Mouse (Mus musculus) forebrain, postnatal 0 days (tissue): ENCODE measurements around the gene Col6a2. TPM values are rescaled to one million over a fixed set of nuclear protein-coding genes. Genes with fewer than 3 reads are reported as not detected.

Experiments used
- ATAC-seq: fragments of 200-750 bp; cut with Nextera tagmentation; 2 replicates; pipeline ENCODE4 v1.8.0; 2017; ENCODE audit warnings: mild to moderate bottlenecking, moderate library complexity
- DNase-seq: peaks from one replicate; pipeline ENCODE4 v3.0.0-alpha.2; 2015
- H3K27ac ChIP-seq: fragments of 300-500 bp; sonication (generic); 2 replicates; pipeline ENCODE4 v1.5.1; 2014; ENCODE audit warnings: low read depth, mild to moderate bottlenecking, antibody characterized with exemption, low read length, moderate library complexity, mixed read lengths
- H3K27me3 ChIP-seq: fragments of 300-500 bp; sonication (generic); 2 replicates; pipeline ENCODE4 v1.6.1; 2014; ENCODE audit warnings: mild to moderate bottlenecking, low read length, mixed read lengths; ENCODE audit not compliant: insufficient read depth
- H3K36me3 ChIP-seq: fragments of 300-500 bp; sonication (generic); 2 replicates; pipeline ENCODE4 v1.6.1; 2014; ENCODE audit warnings: mild to moderate bottlenecking, moderate library complexity; ENCODE audit not compliant: insufficient read depth
- H3K4me1 ChIP-seq: fragments of 300-500 bp; sonication (generic); 2 replicates; pipeline ENCODE4 v1.6.1; 2014; ENCODE audit warnings: antibody characterized with exemption; ENCODE audit not compliant: insufficient read depth
- H3K4me2 ChIP-seq: fragments of 300-500 bp; sonication (generic); 2 replicates; pipeline ENCODE4 v1.6.1; 2014; ENCODE audit warnings: low read depth, mild to moderate bottlenecking, moderate library complexity
- H3K4me3 ChIP-seq: fragments of 300-500 bp; sonication (generic); 2 replicates; pipeline ENCODE4 v1.5.1; 2014; ENCODE audit warnings: low read depth, low read length, mixed read lengths
- H3K9ac ChIP-seq: fragments of 300-500 bp; sonication (generic); 2 replicates; pipeline ENCODE4 v1.6.1; 2014; ENCODE audit warnings: mild to moderate bottlenecking
- H3K9me3 ChIP-seq: fragments of 300-500 bp; sonication (generic); 2 replicates; pipeline ENCODE4 v1.6.1; 2016; ENCODE audit warnings: low read length
- CTCF ChIP-seq: sonication (generic); IDR thresholded peaks from 2 replicates; pipeline ENCODE4 v1.5.1; 2016; ENCODE audit warnings: antibody characterized with exemption, control low read depth, low read depth
- WGBS: fragments of 180-500 bp; shearing (Covaris S2); extraction: QIAGEN DNeasy Blood & Tissue Kit; methylation state at CpG from one replicate; pipeline ENCODE4 v1.1.7; 2014; 5-methylcytosine and 5-hydroxymethylcytosine counted together
- polyA plus RNA-seq: library from polyadenylated mRNA; unstranded; fragments of >200 nt; fragmentation: Nextera tagmentation; extraction: Ambion mirVana; gene quantifications from 2 replicates; pipeline ENCODE4 v1.2.1, GENCODE M21; 2015
- total RNA-seq: library from RNA; depleted of rRNA; stranded (reverse); fragments of >200 nt; gene quantifications from 2 replicates; pipeline ENCODE4 v1.2.3, GENCODE M21; 2014; rRNA removed

Gene Col6a2
- total RNA-seq (13.5 and 21.5 TPM in 2 replicates), polyA plus RNA-seq (10.4 and 11.6 TPM in 2 replicates)

DNA sequence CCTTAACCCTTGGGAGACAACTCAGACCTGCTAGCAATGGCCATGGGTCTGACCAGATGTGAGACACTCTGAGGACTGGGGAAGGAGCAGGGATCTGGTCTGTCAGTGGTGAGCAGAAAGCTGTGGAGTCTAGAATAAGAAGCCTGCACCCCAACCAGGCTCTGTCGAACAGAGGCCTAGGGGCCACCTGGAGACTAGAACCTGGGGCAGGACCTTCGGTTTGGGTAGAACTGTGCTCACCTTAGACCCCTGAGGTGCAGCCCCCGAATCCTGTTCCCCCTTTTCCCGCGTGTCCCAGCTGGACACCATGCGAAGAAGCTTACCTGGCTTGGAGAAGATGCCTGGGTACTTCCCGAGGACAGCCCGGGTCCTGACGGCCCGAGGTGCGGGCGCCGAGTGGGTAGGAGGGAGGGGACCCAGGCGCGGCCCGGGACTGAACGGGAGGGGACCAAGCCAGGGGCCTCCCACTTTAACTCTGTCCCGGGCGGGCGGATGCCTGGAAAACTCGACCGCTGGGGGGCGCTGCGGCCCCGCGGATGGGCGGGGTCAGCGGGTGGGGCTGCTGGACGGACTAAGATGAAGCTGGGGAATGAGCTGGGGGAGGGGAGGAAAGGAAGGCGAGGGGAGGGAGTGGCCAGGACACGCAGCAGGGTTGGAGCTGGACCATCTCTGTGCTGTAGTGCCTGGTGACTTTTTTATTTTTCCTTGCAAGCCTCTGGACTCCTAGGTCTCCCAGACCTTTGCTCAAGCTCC lies at the start of gene Col6a2:
Col6a2 (minus strand) TSS at position 703 of the 753 bp plus-strand sequence.
- Histone ChIP-seq H3K9ac (no peak within 1 kb of the TSS; the same call in 1 of the 2 replicates), H3K9me3 (no peaks in the 10 kb centered on the region), H3K4me2 (peak within 1 kb of the TSS; percentile 48), H3K36me3 (no peaks in the 10 kb centered on the region), H3K27me3 (no peaks in the 10 kb centered on the region), H3K4me1 (no peaks in the 10 kb centered on the region), H3K27ac (no peak within 1 kb of the TSS), H3K4me3 (peak within 1 kb of the TSS; percentile 22)
- peak; percentile 65 for TF ChIP-seq CTCF
- peak; percentile 68 for ATAC-seq
- peak; percentile 44 for DNase-seq
- 3% methylated on average over 27 of the region's 31 CpGs for WGBS

DNA sequence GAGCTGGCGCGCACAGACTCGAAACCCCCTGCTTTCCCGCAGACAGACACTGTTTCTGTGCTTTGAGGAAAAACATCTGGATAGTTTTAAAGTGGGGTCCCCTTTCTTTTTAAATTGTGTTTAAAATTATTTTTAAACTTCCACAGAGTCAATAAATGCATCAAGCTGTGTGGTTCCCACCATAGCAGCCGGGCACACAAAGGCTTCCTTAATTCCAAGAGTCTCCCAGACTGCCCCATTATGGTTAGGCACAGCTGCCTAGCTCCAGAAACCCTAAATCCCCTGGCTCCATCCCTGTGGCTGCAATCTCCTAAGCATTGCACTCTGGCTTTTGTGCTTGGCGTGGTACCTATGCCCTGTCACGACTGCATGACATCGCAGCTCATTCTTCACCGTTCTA lies 48.5 kb upstream of the Col6a2 start:
- Histone ChIP-seq H3K9me3 (no peaks in the 10 kb centered on the region), H3K36me3 (no peaks in the 10 kb centered on the region), H3K27ac (no peak overlapping the region), H3K4me3 (no peak overlapping the region), H3K9ac (no peak overlapping the region), H3K27me3 (no peaks in the 10 kb centered on the region), H3K4me1 (no peaks in the 10 kb centered on the region), H3K4me2 (no peak overlapping the region)
- DNase-seq (no peak), ATAC-seq (no peak)
- no peak for TF ChIP-seq CTCF
- 79% methylated on average over 9 of the region's 9 CpGs for WGBS

DNA sequence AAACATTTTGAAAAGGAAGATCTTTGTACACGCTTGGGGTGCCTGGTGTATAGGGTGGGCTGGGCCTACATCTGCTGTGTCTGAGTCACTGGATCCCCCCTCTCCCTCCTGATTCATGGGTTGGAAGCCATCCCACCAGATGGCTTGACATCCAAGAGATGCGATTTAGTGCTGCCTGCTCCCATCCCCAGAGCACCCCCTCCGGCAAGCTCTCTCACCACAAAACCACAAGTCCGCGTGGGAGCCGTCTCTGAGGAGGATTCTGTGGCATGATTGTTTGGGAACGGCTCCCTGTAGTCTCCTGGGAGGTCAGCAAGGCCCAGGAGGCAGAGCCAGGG lies 45.5 kb upstream of the Col6a2 start:
- Histone ChIP-seq H3K4me3 (no peak overlapping the region), H3K27me3 (no peaks in the 10 kb centered on the region), H3K4me2 (no peak overlapping the region), H3K27ac (no peak overlapping the region), H3K4me1 (no peaks in the 10 kb centered on the region), H3K9me3 (peaks cover 7% of the 10 kb centered on the region; the same call in 1 of the 2 replicates), H3K9ac (no peak overlapping the region), H3K36me3 (no peaks in the 10 kb centered on the region)
- ATAC-seq (peak; percentile 58), DNase-seq (peak; percentile 24)
- TF ChIP-seq CTCF, result no peak
- WGBS, result 72% methylated on average over 7 of the region's 7 CpGs

DNA sequence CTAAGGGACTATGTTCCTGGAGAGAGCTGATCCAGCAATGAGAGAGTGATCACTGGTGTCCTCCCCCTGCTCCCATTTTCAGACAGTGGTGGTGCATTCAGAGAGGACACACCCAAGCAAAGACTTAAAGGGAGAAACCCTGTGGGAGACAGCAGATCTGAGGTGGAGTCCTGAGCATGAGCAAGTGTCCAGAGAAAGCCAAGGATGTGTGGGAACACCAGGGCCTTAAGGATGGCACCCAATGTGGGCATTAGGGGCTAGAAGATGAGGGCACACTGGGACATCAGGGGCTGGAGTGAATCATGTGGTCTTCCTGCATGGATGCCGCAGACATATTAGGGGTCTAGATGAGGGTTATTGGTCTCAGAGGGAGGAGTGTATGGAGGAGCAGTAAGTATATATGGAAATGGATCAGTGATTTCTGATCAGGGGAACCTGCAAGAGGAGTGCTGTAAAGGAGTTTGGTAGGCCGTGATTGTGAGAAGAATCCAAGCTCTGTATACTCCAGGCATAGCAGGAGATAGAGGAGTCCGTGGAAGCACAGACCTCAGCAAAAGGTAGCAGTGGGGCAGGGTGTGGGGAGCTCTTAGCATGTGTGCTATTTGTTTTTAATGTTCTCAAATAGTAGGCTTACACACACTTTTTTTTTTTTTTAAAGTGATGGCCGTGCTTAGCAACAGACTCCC lies 45.0 kb upstream of the Col6a2 start:
- Histone ChIP-seq H3K9ac (no peak overlapping the region), H3K27me3 (no peaks in the 10 kb centered on the region), H3K4me2 (no peak overlapping the region), H3K4me3 (no peak overlapping the region), H3K36me3 (no peaks in the 10 kb centered on the region), H3K9me3 (peaks cover 7% of the 10 kb centered on the region; the same call in 1 of the 2 replicates), H3K27ac (no peak overlapping the region), H3K4me1 (no peaks in the 10 kb centered on the region)
- ATAC-seq, result no peak
- no peak for DNase-seq
- TF ChIP-seq CTCF, result no peak
- 88% methylated on average over 4 of the region's 4 CpGs for WGBS

DNA sequence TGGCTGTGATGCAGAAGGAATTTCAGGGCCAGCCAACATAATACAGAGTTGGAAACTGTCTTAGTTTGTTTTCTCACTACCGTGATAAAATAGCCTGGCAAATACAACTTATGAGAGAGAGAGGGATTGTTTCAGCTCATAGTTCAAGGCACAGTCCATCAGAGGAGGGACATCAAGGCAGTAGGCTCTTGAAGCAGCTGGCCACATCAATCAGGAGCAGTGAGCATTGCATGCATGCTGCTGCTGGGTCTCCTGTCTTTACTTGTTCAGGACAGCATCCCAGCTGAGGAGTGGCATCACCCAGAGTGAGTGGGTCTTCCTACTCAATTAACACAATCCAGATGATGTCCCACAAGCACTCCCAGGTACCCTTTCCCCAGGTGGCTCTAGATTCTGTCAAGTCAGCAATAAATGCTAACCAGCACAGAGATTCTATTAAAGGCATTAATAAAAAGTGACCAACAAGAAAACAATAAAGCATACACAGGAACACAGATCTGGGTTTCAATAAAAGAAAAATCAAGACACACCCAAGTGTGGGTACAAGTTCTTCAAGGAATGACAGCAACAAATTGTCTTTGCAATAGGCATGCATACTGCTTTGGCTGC lies 43.9 kb upstream of the Col6a2 start:
- Histone ChIP-seq H3K36me3 (no peaks in the 10 kb centered on the region), H3K27me3 (no peaks in the 10 kb centered on the region), H3K9ac (no peak overlapping the region), H3K4me1 (no peaks in the 10 kb centered on the region), H3K27ac (no peak overlapping the region), H3K4me2 (no peak overlapping the region), H3K9me3 (peaks cover 7% of the 10 kb centered on the region; the same call in 1 of the 2 replicates), H3K4me3 (no peak overlapping the region)
- DNase-seq (no peak), ATAC-seq (no peak)
- no peak for TF ChIP-seq CTCF
- 82% methylated on average over 1 of the region's 1 CpGs for WGBS

DNA sequence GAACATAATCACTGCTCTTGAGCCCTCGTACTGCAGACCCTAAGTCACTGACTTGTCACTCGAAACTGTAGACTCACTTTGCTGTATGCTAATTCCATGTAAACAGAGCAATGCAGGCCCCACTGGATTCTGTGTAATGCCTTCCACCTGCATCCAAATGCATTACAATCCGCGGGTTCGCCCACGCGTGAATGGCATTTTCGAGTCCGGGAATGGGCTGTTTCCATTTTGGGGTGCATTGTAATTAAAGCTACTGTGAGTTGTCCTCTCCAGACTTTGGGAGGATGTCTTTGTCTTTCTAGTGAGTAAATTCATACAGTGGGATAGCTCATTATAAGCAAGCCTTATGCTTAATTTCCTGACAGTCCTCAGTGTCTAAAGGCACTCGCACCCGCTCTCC lies 42.1 kb upstream of the Col6a2 start:
- H3K9ac ChIP-seq, result no peak overlapping the region
- H3K27ac ChIP-seq, result no peak overlapping the region
- no peaks in the 10 kb centered on the region for H3K27me3 ChIP-seq
- H3K4me3 ChIP-seq, result no peak overlapping the region
- H3K9me3 ChIP-seq, result peaks cover 7% of the 10 kb centered on the region; the same call in 1 of the 2 replicates
- ATAC-seq (no peak), DNase-seq (no peak)
- 90% methylated on average over 11 of the region's 11 CpGs for WGBS
- no peak overlapping the region for H3K4me2 ChIP-seq
- no peaks in the 10 kb centered on the region for H3K36me3 ChIP-seq
- no peaks in the 10 kb centered on the region for H3K4me1 ChIP-seq
- TF ChIP-seq CTCF, result no peak
